Mouse (Mus musculus) right cerebral cortex, postnatal 25 days (tissue): Measurements from ENCODE around the gene Mageb3.
A peak's percentile ranks its signal among the peaks of the same experiment; 100 is the strongest.
"Not testable (repeated sequence)": the region's sequence is repeated elsewhere in the genome, so short reads cannot be mapped to it uniquely, and the experiment has no call there.

Experiments used
- DNase-seq: peaks from one replicate; pipeline ENCODE4 v3.0.0; 2022

Mageb3 gene

DNA sequence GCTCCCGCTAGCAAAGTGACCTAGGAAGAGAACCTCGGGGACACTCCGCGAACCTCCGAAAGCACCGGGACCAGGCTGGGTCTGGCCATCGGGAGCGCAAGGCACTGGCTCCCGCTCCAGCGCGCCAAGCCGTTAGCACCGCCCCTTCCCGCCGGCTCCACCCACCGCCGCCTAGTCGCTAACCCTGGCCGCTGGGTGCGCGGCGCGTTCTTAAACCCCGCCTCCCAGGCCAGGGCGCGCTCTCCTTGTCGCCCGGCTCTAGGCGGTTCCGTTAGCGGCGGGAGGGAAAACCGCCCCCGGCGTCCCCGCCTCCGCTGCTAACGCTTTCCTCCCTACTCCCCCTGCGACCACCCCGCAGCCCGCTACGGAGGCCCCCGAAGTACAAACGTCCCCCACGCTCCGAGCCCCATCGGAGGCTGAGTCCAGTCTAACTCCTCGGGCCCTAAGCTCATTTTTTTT, at the start of gene Mageb3, which contains the start of gene Ctdspl2:
Mageb3 (minus strand) TSS at position 328 of the 459 bp plus-strand sequence.
Ctdspl2 (plus strand) TSS at position 237 of the 459 bp plus-strand sequence.
- peak; percentile 94 for DNase-seq

GRCm38 (mm10) chr2:121995738-121996137, 39.8 kb upstream of the Mageb3 start:
- no peak for DNase-seq

GRCm38 (mm10) chr2:121957216-121957792, 1.4 kb upstream of the Mageb3 start:
- DNase-seq, result no peak

DNA sequence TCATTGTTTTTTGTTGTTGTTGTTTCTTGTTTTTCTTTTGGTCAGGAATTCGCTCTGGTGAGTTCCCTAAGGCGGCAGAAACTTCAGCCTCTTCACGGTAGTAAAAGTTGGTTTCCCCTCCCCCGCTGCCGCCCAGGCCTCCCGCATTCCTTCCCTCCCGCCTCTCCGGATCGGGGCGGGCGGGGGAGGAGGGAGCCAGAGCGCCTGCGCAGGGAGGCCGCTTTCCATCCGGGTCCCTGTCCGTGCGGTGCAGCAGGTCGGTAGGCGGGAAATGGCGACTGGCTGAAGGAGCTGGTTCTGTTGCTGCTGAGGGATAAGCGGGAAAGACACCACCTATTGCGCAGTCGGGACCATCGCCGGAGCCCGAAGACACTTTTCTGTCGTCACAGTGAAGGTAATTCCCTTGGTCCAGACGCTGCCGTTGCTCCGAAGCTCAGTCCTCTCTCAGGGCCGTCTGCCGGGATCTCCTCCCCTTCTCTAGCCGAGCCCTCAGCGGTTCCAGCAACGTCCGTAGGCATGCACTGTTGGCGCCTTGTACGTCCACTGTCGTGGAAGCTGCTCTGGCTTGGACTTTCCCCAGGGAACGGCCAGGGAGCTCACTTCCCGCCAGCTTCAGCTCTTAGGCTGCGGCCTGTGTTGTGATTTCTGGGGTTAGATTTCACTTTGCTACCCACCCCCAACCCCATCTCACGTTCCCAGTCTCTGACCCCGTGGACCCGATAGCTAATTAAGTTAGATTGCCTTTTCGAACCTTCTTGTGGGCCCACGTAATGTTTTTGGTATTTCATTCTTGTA, 529 bp upstream of the Mageb3 start:
- peak; percentile 96 for DNase-seq

GRCm38 (mm10) chr2:121954971-121955656, 778 bp downstream of the Mageb3 start:
- no peak for DNase-seq

- DNase-seq, result no peak
Measured at GRCm38 (mm10) chr2:121943364-121943763, 12.5 kb downstream of the Mageb3 start.

DNA sequence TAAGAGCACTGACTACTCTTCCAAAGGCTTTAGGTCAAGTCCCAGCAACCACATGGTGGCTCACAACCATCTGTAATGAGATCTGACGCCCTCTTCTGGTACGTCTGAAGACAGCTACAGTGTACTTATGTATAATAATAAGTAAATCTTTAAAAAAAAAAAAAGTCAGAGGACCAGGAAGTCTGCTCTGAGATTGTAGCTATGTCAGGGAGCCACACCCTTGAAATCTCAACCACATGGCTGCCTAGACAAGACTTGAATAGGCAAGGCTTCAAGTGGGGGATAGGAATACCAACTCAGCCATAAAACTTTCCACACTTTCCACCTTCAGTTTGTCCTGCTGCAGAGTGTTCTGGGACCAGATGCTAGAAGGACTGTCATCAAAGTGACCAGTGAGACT, 18.3 kb downstream of the Mageb3 start:
- DNase-seq, result not testable (repeated sequence)

DNA sequence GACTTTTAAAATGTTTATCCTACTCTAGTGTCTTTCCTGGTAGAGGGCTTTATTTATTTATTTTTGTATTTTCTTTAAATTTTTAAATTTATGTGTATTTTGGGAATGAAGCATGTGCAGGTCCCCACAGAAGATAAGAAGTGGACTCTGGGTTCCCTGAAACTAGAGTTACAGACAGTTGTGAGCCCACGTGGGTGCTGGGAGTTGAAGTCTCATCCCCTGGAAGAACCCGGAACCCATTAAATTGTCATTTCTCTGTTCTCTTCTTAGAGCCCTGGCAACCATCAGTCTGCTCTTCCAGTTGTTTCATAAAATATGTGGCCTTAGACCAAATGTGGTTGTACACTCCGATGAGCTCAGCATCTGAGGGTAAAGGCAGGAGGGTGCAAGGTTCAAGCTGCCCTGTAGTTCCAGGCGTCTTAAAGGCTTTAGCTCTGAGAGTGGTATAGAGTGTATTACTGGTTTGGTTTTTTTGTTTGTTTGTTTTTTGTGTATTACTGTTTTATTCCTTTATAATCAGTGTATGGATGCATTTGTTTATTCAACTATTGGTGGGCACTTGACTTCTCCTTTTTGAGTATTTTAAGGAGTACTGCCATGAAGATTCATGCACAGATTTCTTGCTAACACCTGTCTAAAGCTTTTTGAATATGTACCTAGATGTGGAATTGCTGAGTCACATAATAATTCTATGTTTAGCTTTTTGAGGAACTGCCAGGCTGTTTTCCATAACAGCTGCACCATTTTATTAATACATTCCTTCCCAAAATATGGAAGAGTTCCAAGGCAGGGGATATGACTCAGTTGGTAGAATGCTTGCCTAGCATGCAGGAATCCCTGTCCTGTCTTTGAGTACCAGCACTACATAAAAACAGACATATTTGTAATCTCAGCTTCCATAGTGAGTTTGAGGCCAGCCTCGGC, 39.6 kb downstream of the Mageb3 start:
- no peak for DNase-seq

GRCm38 (mm10) chr2:121909975-121910374, 45.9 kb downstream of the Mageb3 start:
- no peak for DNase-seq
